Mouse (Mus musculus) stomach, postnatal 0 days (tissue): Measurements from ENCODE around the gene Ubqln4.

Experiments
- CTCF ChIP-seq: IDR thresholded peaks from 2 replicates; pipeline ENCODE4 v1.5.1; 2016; ENCODE audit warnings: antibody characterized with exemption, low read depth, mild to moderate bottlenecking, moderate library complexity
- EP300 ChIP-seq: optimal IDR thresholded peaks from 2 replicates; pipeline ENCODE3; 2016; ENCODE audit warnings: antibody characterized with exemption

DNA sequence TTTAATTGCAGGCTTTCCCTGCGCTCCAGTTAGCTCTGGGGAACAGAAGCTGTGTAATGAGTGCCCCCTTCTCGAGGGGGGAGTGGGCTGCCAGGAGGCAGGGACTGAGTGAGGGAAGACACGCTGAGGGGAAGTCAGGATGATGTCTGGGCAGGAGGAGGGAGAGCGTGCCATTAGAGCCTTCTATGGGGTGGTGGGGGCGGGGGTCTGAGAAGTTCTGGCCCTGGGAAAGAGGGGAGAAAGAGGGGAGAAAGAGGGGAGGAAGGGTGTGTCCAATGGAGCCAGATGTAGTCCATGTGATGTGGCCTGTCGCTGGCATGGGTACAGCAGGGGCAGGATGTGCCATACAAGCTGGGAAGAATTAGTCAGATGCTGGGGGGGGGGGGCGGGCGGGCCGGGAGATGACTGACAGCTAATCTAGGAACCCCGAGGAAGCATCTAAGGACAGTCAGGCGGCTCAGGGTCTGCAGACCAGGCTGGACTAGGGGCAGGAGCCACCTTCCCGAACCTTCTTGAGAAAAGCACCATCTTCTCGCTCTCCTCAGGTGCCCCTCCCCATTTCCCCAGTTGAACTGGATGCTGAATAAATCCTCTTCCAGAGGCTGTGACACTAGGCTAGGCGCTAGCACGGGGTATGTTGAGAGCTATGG lies 40.5 kb upstream of the Ubqln4 start:
- TF ChIP-seq EP300, result no peak
- TF ChIP-seq CTCF, result no peak
